Comparison of ENCODE assay signal across 9 mouse cellular contexts in genomic region chr11:104171281-104171781, GRCm38 (mm10). TPM values are rescaled to one million over a fixed set of nuclear protein-coding genes. Genes with fewer than 3 reads are reported as not detected.
DNase-seq lines count a peak whose midpoint lies in the region; ATAC-seq and TF ChIP-seq lines count a peak whose summit lies in the region.
"Had no signal": no experiment of that assay in that cellular context is flagged by ENCODE, and none has a peak within 500 bp of the region (broad histone marks: within the 10 kb centered on the region; RNA-seq: fewer than 3 reads in every experiment).

No protein-coding gene starts in this region.

- ATAC-seq in megakaryocyte progenitor cell, adult 5-6 weeks (replicated peaks; ENCODE audit: poor library complexity): peak; percentile 86
- ATAC-seq in inflammation-experienced regulatory T-cells, adult 6 months: no peak

- no peaks in the 10 kb centered on the region for H3K36me3 ChIP-seq in E14TG2a.4 (ENCODE audit: insufficient read depth, low read length)
- H3K36me3 ChIP-seq: limb, embryonic 15.5 days had no signal

- peak; percentile 83 for TF ChIP-seq CTCF in E14TG2a.4 (conservative IDR thresholded peaks at IDR 0.05; ENCODE audit: low read length)

- DNase-seq in adrenal gland, adult 18-20 months (ENCODE audit: low spot score in 2 of 2): peak; percentile 61 to 67
- peak; percentile 82 for DNase-seq in embryo, embryonic 10.5 days (ENCODE audit: low spot score)
- DNase-seq in heart, postnatal 36 days: peak; percentile 57 to 69
- DNase-seq in layer of hippocampus, postnatal 14 days (ENCODE audit: low spot score in 2 of 2): peak; percentile 80 to 82
- DNase-seq in right cerebral cortex, postnatal 14 days: peak; percentile 74

- no peak overlapping the region for H3K4me3 ChIP-seq in E14TG2a.4 (replicated peaks; ENCODE audit: low read length)
- H3K4me3 ChIP-seq: limb, embryonic 15.5 days had no signal

- intact Hi-C loops in heart, postnatal 36 days (cut with DNase I): loop anchor here (1.0 to 10.0 kb wide), 2 partner anchors 184 to 407 kb away; no protein-coding TSS in a partner anchor

- peaks cover 84% of the 10 kb centered on the region for H3K27me3 ChIP-seq in E14TG2a.4 (ENCODE audit: insufficient read depth, low read length)

- peaks cover 23% of the 10 kb centered on the region for H3K4me1 ChIP-seq in E14TG2a.4 (replicated peaks; ENCODE audit: low read depth, low read length)
- H3K4me1 ChIP-seq: limb, embryonic 15.5 days had no signal

- H3K9me3 ChIP-seq in E14TG2a.4 (ENCODE audit: low read length): no peaks in the 10 kb centered on the region
- H3K9me3 ChIP-seq: limb, embryonic 15.5 days had no signal

RNA-seq across cellular contexts. Expression of gene Sppl2c, which starts 14.8 kb away (rescaled TPM):
- total RNA-seq in adrenal gland, adult 18-20 months (2021): not detected
- not detected for total RNA-seq in heart, postnatal 36 days (2021)
- total RNA-seq in layer of hippocampus, postnatal 14 days (2021): not detected
- total RNA-seq in megakaryocyte progenitor cell, adult 5-6 weeks (2015): not detected in 2 replicates
- not detected in 2 replicates for total RNA-seq in megakaryocyte progenitor cell, adult 5-6 weeks (2017)
- not detected for polyA plus RNA-seq in inflammation-experienced regulatory T-cells, adult 6 months (2017; shearing (Covaris generic))
- polyA plus RNA-seq: limb, embryonic 15.5 days had no signal

RNA-seq across cellular contexts. Expression of gene Crhr1, which starts 38.7 kb away (rescaled TPM):
- total RNA-seq in adrenal gland, adult 18-20 months (2021): under 1 TPM in 1 of 2 experiments, not detected in 1; 0.27 TPM
- total RNA-seq in heart, postnatal 36 days (2021): not detected
- total RNA-seq in layer of hippocampus, postnatal 14 days (2021): 1 to 10 TPM; 8.0 to 8.3 TPM
- total RNA-seq in megakaryocyte progenitor cell, adult 5-6 weeks (2015): not detected in 2 replicates
- total RNA-seq in megakaryocyte progenitor cell, adult 5-6 weeks (2017): not detected in 2 replicates
- polyA plus RNA-seq in inflammation-experienced regulatory T-cells, adult 6 months (2017; shearing (Covaris generic)): not detected
- polyA plus RNA-seq: limb, embryonic 15.5 days had no signal

RNA-seq across cellular contexts. Expression of gene Mapt, which starts 59.9 kb away (rescaled TPM):
- total RNA-seq in adrenal gland, adult 18-20 months (2021): 100 to 1,000 TPM; 128 to 208 TPM
- 10 to 100 TPM; 79.5 to 92.6 TPM for total RNA-seq in heart, postnatal 36 days (2021)
- total RNA-seq in layer of hippocampus, postnatal 14 days (2021): 100 to 1,000 TPM; 323 to 343 TPM
- total RNA-seq in megakaryocyte progenitor cell, adult 5-6 weeks (2015): 0.27 TPM in 1 of 2 replicates, not detected in the other
- 0.27 TPM in 1 of 2 replicates, not detected in the other for total RNA-seq in megakaryocyte progenitor cell, adult 5-6 weeks (2017)
- under 1 TPM in 1 of 3 experiments, not detected in 2; 0.41 TPM for polyA plus RNA-seq in inflammation-experienced regulatory T-cells, adult 6 months (2017; shearing (Covaris generic))

Comparison
In these comparisons a context has a peak if more than half of its experiments do, and no peak if none do; other contexts are left out.
1. RNA of gene Crhr1, which starts 38.7 kb away (total RNA-seq): 8.0 to 8.3 TPM in layer of hippocampus, postnatal 14 days; 0.27 TPM in adrenal gland, adult 18-20 months, not detected in heart, postnatal 36 days and not detected in megakaryocyte progenitor cell, adult 5-6 weeks; every median in the first group is over 4 times any median in the second.
2. RNA of gene Mapt, which starts 59.9 kb away (total RNA-seq): 323 to 343 TPM in layer of hippocampus, postnatal 14 days, 128 to 208 TPM in adrenal gland, adult 18-20 months and 79.5 to 92.6 TPM in heart, postnatal 36 days; 0.27 TPM in megakaryocyte progenitor cell, adult 5-6 weeks; every median in the first group is over 10 times any median in the second.
3. Peak in every context shown above with its lines, with median percentiles within 50 percentile points of each other: DNase-seq.